Mouse (Mus musculus): Measurements from ENCODE around the gene Pard3b. TPM values are rescaled to one million over a fixed set of nuclear protein-coding genes. Genes with fewer than 3 reads are reported as not detected.

Gene Pard3b
- polyA plus RNA-seq, 1 experiment from 2014 or later, result 17.0 TPM

- 66% methylated on average over 4 of the region's 4 CpGs for WGBS
- Histone ChIP-seq H3K27me3 (no peaks in the 10 kb centered on the region), H3K4me1 (peaks cover 24% of the 10 kb centered on the region), H3K9ac (no peak overlapping the region), H3K4me2 (replicated peaks) (no peak overlapping the region), H3K27ac (no peak overlapping the region), H3K9me3 (peaks cover 5% of the 10 kb centered on the region; the same call in 1 of the 2 replicates), H3K36me3 (no peaks in the 10 kb centered on the region), H3K4me3 (no peak overlapping the region)
- ATAC-seq (ENCODE audit: low FRiP score, low read depth), result no peak
Measured at GRCm38 (mm10) chr1:62388013-62388412, 749.4 kb downstream of the Pard3b start.

DNA sequence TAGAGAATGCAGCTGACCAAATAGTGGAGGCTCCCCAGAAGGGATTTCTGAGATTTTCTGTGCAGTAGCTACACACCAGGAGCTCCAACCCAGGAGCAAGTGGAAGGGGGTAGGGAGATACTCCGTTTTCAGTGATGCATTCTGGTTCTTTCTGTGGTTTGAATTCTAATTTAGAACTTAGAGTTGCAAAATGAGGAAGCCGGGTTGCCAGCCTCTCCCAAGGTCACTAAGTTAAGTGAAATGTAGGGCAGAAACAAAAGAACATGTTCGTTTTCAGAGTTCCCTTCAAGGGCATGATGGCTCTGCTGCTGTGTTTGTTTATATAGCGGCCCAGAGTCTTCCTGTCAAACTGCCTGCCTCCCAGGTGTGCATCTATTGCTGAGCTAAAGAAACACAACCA lies 754.2 kb downstream of the Pard3b start:
- no peak for ATAC-seq (ENCODE audit: low FRiP score, low read depth)
- Histone ChIP-seq H3K27me3 (no peaks in the 10 kb centered on the region; the same call in 1 of the 2 replicates), H3K4me2 (replicated peaks) (no peak overlapping the region), H3K4me1 (peaks cover 34% of the 10 kb centered on the region), H3K36me3 (no peaks in the 10 kb centered on the region), H3K9ac (no peak overlapping the region), H3K27ac (no peak overlapping the region), H3K4me3 (no peak overlapping the region), H3K9me3 (no peaks in the 10 kb centered on the region)
- 46% methylated on average over 4 of the region's 4 CpGs for WGBS

- Histone ChIP-seq H3K4me3 (no peak overlapping the region), H3K4me1 (peaks cover 42% of the 10 kb centered on the region), H3K27me3 (no peaks in the 10 kb centered on the region; the same call in 1 of the 2 replicates), H3K4me2 (replicated peaks) (no peak overlapping the region), H3K36me3 (no peaks in the 10 kb centered on the region), H3K9me3 (no peaks in the 10 kb centered on the region), H3K9ac (no peak overlapping the region), H3K27ac (no peak overlapping the region)
- 92% methylated on average over 3 of the region's 3 CpGs for WGBS
- ATAC-seq (ENCODE audit: low FRiP score, low read depth), result no peak
Measured at GRCm38 (mm10) chr1:62394555-62394954, 755.9 kb downstream of the Pard3b start.

- Histone ChIP-seq H3K27me3 (no peaks in the 10 kb centered on the region; the same call in 1 of the 2 replicates), H3K4me2 (replicated peaks) (no peak overlapping the region), H3K27ac (no peak overlapping the region), H3K36me3 (no peaks in the 10 kb centered on the region), H3K9ac (no peak overlapping the region), H3K9me3 (no peaks in the 10 kb centered on the region), H3K4me1 (peaks cover 22% of the 10 kb centered on the region), H3K4me3 (no peak overlapping the region)
- 11% methylated on average over 3 of the region's 3 CpGs for WGBS
- no peak for ATAC-seq (ENCODE audit: low FRiP score, low read depth)
Measured at GRCm38 (mm10) chr1:62398261-62398660, 759.6 kb downstream of the Pard3b start.

- WGBS, result 62% methylated on average over 4 of the region's 4 CpGs
- H3K36me3 ChIP-seq, result no peaks in the 10 kb centered on the region
- no peaks in the 10 kb centered on the region for H3K9me3 ChIP-seq
- H3K27me3 ChIP-seq, result no peaks in the 10 kb centered on the region; the same call in 1 of the 2 replicates
- ATAC-seq (ENCODE audit: low FRiP score, low read depth), result no peak
- H3K27ac ChIP-seq, result no peak overlapping the region
- no peak overlapping the region for H3K4me2 ChIP-seq (replicated peaks)
- no peak overlapping the region for H3K9ac ChIP-seq
- H3K4me1 ChIP-seq, result peaks cover 18% of the 10 kb centered on the region
- no peak overlapping the region for H3K4me3 ChIP-seq
Measured at GRCm38 (mm10) chr1:62398738-62399137, 760.1 kb downstream of the Pard3b start.

- Histone ChIP-seq H3K4me3 (no peak overlapping the region), H3K9me3 (no peaks in the 10 kb centered on the region), H3K4me2 (replicated peaks) (no peak overlapping the region), H3K27me3 (no peaks in the 10 kb centered on the region), H3K9ac (no peak overlapping the region), H3K4me1 (peaks cover 11% of the 10 kb centered on the region), H3K36me3 (no peaks in the 10 kb centered on the region), H3K27ac (no peak overlapping the region)
- no peak for ATAC-seq (ENCODE audit: low FRiP score, low read depth)
- 37% methylated on average over 8 of the region's 8 CpGs for WGBS
Measured at GRCm38 (mm10) chr1:62405061-62405460, 766.4 kb downstream of the Pard3b start.

GRCm38 (mm10) chr1:62411368-62411767 lies 772.7 kb downstream of the Pard3b start:
- WGBS, result 50% methylated on average over 2 of the region's 2 CpGs
- no peaks in the 10 kb centered on the region for H3K27me3 ChIP-seq
- H3K9me3 ChIP-seq, result no peaks in the 10 kb centered on the region
- H3K4me1 ChIP-seq, result 0 out of 2 replicates have a peak, but pooled peaks cover 3% of the 10 kb centered on the region
- no peaks in the 10 kb centered on the region for H3K36me3 ChIP-seq
- H3K9ac ChIP-seq, result no peak overlapping the region
- ATAC-seq (ENCODE audit: low FRiP score, low read depth), result no peak
- H3K4me2 ChIP-seq (replicated peaks), result no peak overlapping the region
- H3K4me3 ChIP-seq, result no peak overlapping the region
- H3K27ac ChIP-seq, result no peak overlapping the region

GRCm38 (mm10) chr1:62412019-62412418 lies 773.4 kb downstream of the Pard3b start:
- 0 out of 2 replicates have a peak, but pooled peaks cover 3% of the 10 kb centered on the region for H3K4me1 ChIP-seq
- no peak overlapping the region for H3K9ac ChIP-seq
- WGBS, result 71% methylated on average over 4 of the region's 4 CpGs
- no peak for ATAC-seq (ENCODE audit: low FRiP score, low read depth)
- H3K27ac ChIP-seq, result no peak overlapping the region
- no peaks in the 10 kb centered on the region for H3K9me3 ChIP-seq
- H3K4me3 ChIP-seq, result no peak overlapping the region
- no peaks in the 10 kb centered on the region for H3K36me3 ChIP-seq
- H3K27me3 ChIP-seq, result no peaks in the 10 kb centered on the region
- H3K4me2 ChIP-seq (replicated peaks), result no peak overlapping the region

- H3K4me2 ChIP-seq (replicated peaks), result no peak overlapping the region
- WGBS, result 89% methylated on average over 3 of the region's 3 CpGs
- no peak for ATAC-seq (ENCODE audit: low FRiP score, low read depth)
Measured at GRCm38 (mm10) chr1:62412988-62413387, 774.4 kb downstream of the Pard3b start.

GRCm38 (mm10) chr1:62414521-62414920 lies 775.9 kb downstream of the Pard3b start:
- no peaks in the 10 kb centered on the region for H3K36me3 ChIP-seq
- ATAC-seq (ENCODE audit: low FRiP score, low read depth), result no peak
- H3K4me2 ChIP-seq (replicated peaks), result no peak overlapping the region
- no peaks in the 10 kb centered on the region for H3K4me1 ChIP-seq
- no peak overlapping the region for H3K4me3 ChIP-seq
- H3K27me3 ChIP-seq, result no peaks in the 10 kb centered on the region
- H3K27ac ChIP-seq, result no peak overlapping the region
- WGBS, result 57% methylated on average over 6 of the region's 6 CpGs
- H3K9me3 ChIP-seq, result no peaks in the 10 kb centered on the region
- H3K9ac ChIP-seq, result no peak overlapping the region

More at GRCm38 (mm10) chr1:62412988-62413387, 774.4 kb downstream of the Pard3b start:
- H3K4me3 ChIP-seq, result no peak overlapping the region
- H3K9ac ChIP-seq, result no peak overlapping the region
- H3K9me3 ChIP-seq, result no peaks in the 10 kb centered on the region
- no peaks in the 10 kb centered on the region for H3K27me3 ChIP-seq
- no peak overlapping the region for H3K27ac ChIP-seq
- no peaks in the 10 kb centered on the region for H3K4me1 ChIP-seq
- H3K36me3 ChIP-seq, result no peaks in the 10 kb centered on the region

- Histone ChIP-seq H3K27ac (no peak overlapping the region), H3K9ac (no peak overlapping the region), H3K4me3 (no peak overlapping the region), H3K36me3 (no peaks in the 10 kb centered on the region), H3K4me1 (no peaks in the 10 kb centered on the region), H3K9me3 (no peaks in the 10 kb centered on the region), H3K4me2 (replicated peaks) (no peak overlapping the region), H3K27me3 (no peaks in the 10 kb centered on the region)
- no peak for ATAC-seq (ENCODE audit: low FRiP score, low read depth)
- WGBS, result 68% methylated on average over 10 of the region's 10 CpGs
Measured at GRCm38 (mm10) chr1:62416627-62417374, 778.2 kb downstream of the Pard3b start.

DNA sequence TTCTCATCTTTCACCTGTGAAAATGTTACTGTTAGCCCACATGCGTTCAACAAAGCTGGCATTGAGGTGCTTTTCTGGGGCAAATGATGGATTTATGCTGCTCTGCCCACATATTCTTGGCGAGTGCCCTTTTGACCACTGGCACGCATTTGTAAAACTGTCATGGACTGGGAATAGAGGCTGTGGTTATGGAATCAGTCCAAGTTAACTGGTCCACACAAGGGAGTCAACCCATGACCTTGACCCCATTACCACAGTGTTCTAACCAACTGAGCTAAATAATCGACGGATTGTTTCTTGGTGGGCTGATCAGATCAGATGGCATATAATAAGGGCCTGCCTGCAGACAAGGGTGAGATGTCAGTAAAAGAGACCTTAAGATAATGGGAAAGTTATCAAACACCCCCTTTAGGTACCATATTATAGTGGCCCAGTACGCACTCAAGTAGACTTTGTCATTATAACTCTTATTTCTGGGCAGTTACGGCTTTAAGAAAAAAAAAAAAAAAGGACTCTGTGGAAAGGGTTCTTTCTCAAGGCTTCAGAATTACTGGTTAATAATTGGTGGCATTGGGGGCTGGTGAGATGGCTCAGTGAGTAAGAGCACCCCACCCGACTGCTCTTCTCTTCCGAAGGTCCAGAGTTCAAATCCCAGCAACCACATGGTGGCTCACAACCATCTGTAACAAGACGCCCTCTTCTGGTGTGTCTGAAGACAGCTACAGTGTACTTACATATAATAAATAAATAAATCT lies 784.4 kb downstream of the Pard3b start:
- Histone ChIP-seq H3K4me3 (no peak overlapping the region), H3K4me1 (no peaks in the 10 kb centered on the region), H3K27me3 (no peaks in the 10 kb centered on the region), H3K4me2 (replicated peaks) (no peak overlapping the region), H3K36me3 (no peaks in the 10 kb centered on the region), H3K27ac (no peak overlapping the region), H3K9ac (no peak overlapping the region), H3K9me3 (no peaks in the 10 kb centered on the region)
- ATAC-seq (ENCODE audit: low FRiP score, low read depth), result no peak
- 79% methylated on average over 10 of the region's 10 CpGs for WGBS

Measured in limb, embryonic 13.5 days (tissue).